8 mouse cellular contexts compared by ENCODE assay signal in genomic region chr12:16754311-16754710, GRCm38 (mm10). TPM values are rescaled to one million over a fixed set of nuclear protein-coding genes. Genes with fewer than 3 reads are reported as not detected.
DNase-seq lines count a peak whose midpoint lies in the region; TF ChIP-seq lines count a peak whose summit lies in the region.

No protein-coding gene starts in this region.

- no peaks in the 10 kb centered on the region for H3K27me3 ChIP-seq in spleen, adult 2 months (ENCODE audit: control insufficient read depth, insufficient read depth, low read length)

- TF ChIP-seq CTCF in gastrocnemius, adult 2 months (IDR thresholded peaks at IDR 0.05) = peak; percentile 81
- peak; percentile 78 for TF ChIP-seq CTCF in spleen, adult 2 months (IDR thresholded peaks at IDR 0.05; ENCODE audit: extremely low read depth, insufficient read depth, insufficient read length, insufficient replicate concordance)

- no peak overlapping the region for H3K4me3 ChIP-seq in gastrocnemius, adult 2 months
- no peak overlapping the region for H3K4me3 ChIP-seq in spleen, adult 2 months (ENCODE audit: extremely low read depth, insufficient read depth, insufficient read length)

- DNase-seq in gastrocnemius, adult 2 months = peak; percentile 64
- DNase-seq in gastrocnemius, postnatal 25 days = no peak
- DNase-seq in spleen, adult 2 months (ENCODE audit: low read depth in 1 of 2, low spot score in 2 of 2) = peak in 1 of 2 experiments; percentile 40
- no peak for DNase-seq in spleen, adult 12 weeks (ENCODE audit: low spot score)
- peak; percentile 69 to 80 for DNase-seq in cerebellum, postnatal 14 days
- peak; percentile 36 to 74 for DNase-seq in heart, postnatal 36 days
- peak; percentile 79 for DNase-seq in lung, postnatal 14 days
- DNase-seq in thymus, postnatal 14 days = peak; percentile 78

- H3K4me1 ChIP-seq in spleen, adult 2 months (ENCODE audit: control insufficient read depth, insufficient read depth, insufficient read length) = no peaks in the 10 kb centered on the region

- WGBS in spleen, adult 2 months = 3% methylated on average over 2 of the region's 2 CpGs

- intact Hi-C loops in gastrocnemius, adult 2 months (cut with DNase I) = loop anchor here (1.0 to 2.0 kb wide), 2 partner anchors 92 to 186 kb away; no protein-coding TSS in a partner anchor
- intact Hi-C loops in heart, postnatal 36 days (cut with DNase I) = loop anchor here (1.0 to 2.0 kb wide), 2 partner anchors 36 to 186 kb away; no protein-coding TSS in a partner anchor

- no peaks in the 10 kb centered on the region for H3K36me3 ChIP-seq in spleen, adult 2 months (ENCODE audit: control insufficient read depth, insufficient read depth, low read length)

- no peak overlapping the region for H3K27ac ChIP-seq in gastrocnemius, adult 2 months
- no peak overlapping the region for H3K27ac ChIP-seq in spleen, adult 2 months (ENCODE audit: insufficient read depth, low read length)

- no peak for TF ChIP-seq POLR2A in spleen, adult 2 months (IDR thresholded peaks at IDR 0.05; ENCODE audit: low read depth, low read length)

RNA-seq across cellular contexts. Expression of gene Greb1, which starts 46.4 kb away (rescaled TPM):
- total RNA-seq in gastrocnemius, adult 2 months (2021) = 1 to 10 TPM in 1 of 2 experiments, under 1 TPM in 1; 0.38 to 2.3 TPM
- under 1 TPM; 0.56 to 0.67 TPM for total RNA-seq in gastrocnemius, postnatal 25 days (2021)
- polyA plus RNA-seq in spleen, adult 2 months (2012; rRNA removed) = 0.59 and 0.64 TPM in 2 replicates
- under 1 TPM; 0.33 TPM for total RNA-seq in heart, postnatal 36 days (2021)

RNA-seq across cellular contexts. Expression of gene E2f6, which starts 56.5 kb away (rescaled TPM):
- 100 to 1,000 TPM; 139 to 159 TPM for total RNA-seq in gastrocnemius, adult 2 months (2021)
- total RNA-seq in gastrocnemius, postnatal 25 days (2021) = 100 to 1,000 TPM in 1 of 2 experiments, 10 to 100 TPM in 1; 96.4 to 114 TPM
- 6.5 and 9.8 TPM in 2 replicates for polyA plus RNA-seq in spleen, adult 2 months (2012; rRNA removed)
- 10 to 100 TPM; 72.1 to 74.7 TPM for total RNA-seq in heart, postnatal 36 days (2021)

Comparison
In these comparisons a context has a peak if more than half of its experiments do, and no peak if none do; other contexts are left out.
1. DNase-seq: peak in gastrocnemius, adult 2 months (single experiment), cerebellum, postnatal 14 days (2 of 2), heart, postnatal 36 days (2 of 2), lung, postnatal 14 days (single experiment) and thymus, postnatal 14 days (single experiment); none in gastrocnemius, postnatal 25 days (single experiment) and spleen, adult 12 weeks (single experiment).